Mouse (Mus musculus): ENCODE measurements around the gene Plau. TPM values are rescaled to one million over a fixed set of nuclear protein-coding genes. Genes with fewer than 3 reads are reported as not detected.

Gene Plau
- polyA plus RNA-seq, 1 experiment from 2014 or later = 0.83 TPM

- Histone ChIP-seq H3K9me3 (ENCODE audit: low read length) (no peaks in the 10 kb centered on the region), H3K27me3 (ENCODE audit: insufficient read depth, low read length) (no peaks in the 10 kb centered on the region), H3K36me3 (replicated peaks; ENCODE audit: insufficient read depth, low read length) (no peaks in the 10 kb centered on the region), H3K9ac (replicated peaks) (no peak overlapping the region), H3K27ac (ENCODE audit: low read depth) (peak overlapping the region; percentile 81), H3K4me3 (ENCODE audit: low read depth, low read length) (no peak overlapping the region), H3K4me1 (ENCODE audit: insufficient read depth) (peaks cover 12% of the 10 kb centered on the region), H3K4me2 (ENCODE audit: low read depth, low read length) (peak overlapping the region; percentile 50)
- 30% methylated on average over 9 of the region's 9 CpGs for WGBS (ENCODE audit: insufficient replicate concordance)
- DNase-seq = peak; percentile 60
- no peak for TF ChIP-seq CTCF (IDR thresholded peaks at IDR 0.05; ENCODE audit: low read depth)
- TF ChIP-seq EP300 (IDR thresholded peaks at IDR 0.05; ENCODE audit: low read depth) = no peak
- peak; percentile 71 for ATAC-seq
Measured at GRCm38 (mm10) chr14:20845577-20846088, 9.2 kb downstream of the Plau start.

DNA sequence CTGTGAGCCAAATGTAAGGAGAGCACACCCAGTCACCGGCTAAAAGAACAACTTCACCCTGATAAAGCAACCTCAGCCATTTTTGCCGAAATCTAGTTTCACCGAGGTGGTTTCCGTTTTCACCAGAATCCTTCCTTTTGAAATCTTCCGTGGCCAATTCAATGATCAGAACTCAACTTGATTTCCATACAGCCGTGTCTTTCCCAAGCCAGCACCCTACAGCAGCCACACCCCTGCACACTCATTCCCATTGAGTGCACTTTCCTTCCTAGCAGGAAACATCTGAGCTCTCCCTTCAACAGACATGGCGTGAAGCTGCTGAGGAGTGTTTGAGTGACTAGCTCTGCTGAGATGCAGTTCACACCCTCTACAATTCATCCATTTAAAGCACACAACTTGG, 9.8 kb downstream of the Plau start:
- DNase-seq (no peak), ATAC-seq (no peak)
- TF ChIP-seq EP300 (IDR thresholded peaks at IDR 0.05; ENCODE audit: low read depth) (no peak), CTCF (IDR thresholded peaks at IDR 0.05; ENCODE audit: low read depth) (no peak)
- Histone ChIP-seq H3K27ac (ENCODE audit: low read depth) (peak overlapping the region; percentile 81), H3K4me1 (ENCODE audit: insufficient read depth) (peaks cover 12% of the 10 kb centered on the region), H3K4me2 (ENCODE audit: low read depth, low read length) (peak overlapping the region; percentile 50), H3K36me3 (replicated peaks; ENCODE audit: insufficient read depth, low read length) (no peaks in the 10 kb centered on the region), H3K4me3 (ENCODE audit: low read depth, low read length) (no peak overlapping the region), H3K9me3 (ENCODE audit: low read length) (no peaks in the 10 kb centered on the region), H3K27me3 (ENCODE audit: insufficient read depth, low read length) (no peaks in the 10 kb centered on the region), H3K9ac (replicated peaks) (no peak overlapping the region)
- WGBS (ENCODE audit: insufficient replicate concordance) = 52% methylated on average over 7 of the region's 7 CpGs

GRCm38 (mm10) chr14:20847637-20848129, 11.2 kb downstream of the Plau start:
- TF ChIP-seq EP300 (IDR thresholded peaks at IDR 0.05; ENCODE audit: low read depth) (no peak), CTCF (IDR thresholded peaks at IDR 0.05; ENCODE audit: low read depth) (no peak)
- Histone ChIP-seq H3K9ac (replicated peaks) (no peak overlapping the region), H3K27me3 (ENCODE audit: insufficient read depth, low read length) (no peaks in the 10 kb centered on the region), H3K4me3 (ENCODE audit: low read depth, low read length) (no peak overlapping the region), H3K4me2 (ENCODE audit: low read depth, low read length) (no peak overlapping the region), H3K36me3 (replicated peaks; ENCODE audit: insufficient read depth, low read length) (no peaks in the 10 kb centered on the region), H3K4me1 (ENCODE audit: insufficient read depth) (peaks cover 12% of the 10 kb centered on the region), H3K9me3 (ENCODE audit: low read length) (no peaks in the 10 kb centered on the region), H3K27ac (ENCODE audit: low read depth) (no peak overlapping the region)
- 71% methylated on average over 3 of the region's 3 CpGs for WGBS (ENCODE audit: insufficient replicate concordance)
- DNase-seq (no peak), ATAC-seq (no peak)

DNA sequence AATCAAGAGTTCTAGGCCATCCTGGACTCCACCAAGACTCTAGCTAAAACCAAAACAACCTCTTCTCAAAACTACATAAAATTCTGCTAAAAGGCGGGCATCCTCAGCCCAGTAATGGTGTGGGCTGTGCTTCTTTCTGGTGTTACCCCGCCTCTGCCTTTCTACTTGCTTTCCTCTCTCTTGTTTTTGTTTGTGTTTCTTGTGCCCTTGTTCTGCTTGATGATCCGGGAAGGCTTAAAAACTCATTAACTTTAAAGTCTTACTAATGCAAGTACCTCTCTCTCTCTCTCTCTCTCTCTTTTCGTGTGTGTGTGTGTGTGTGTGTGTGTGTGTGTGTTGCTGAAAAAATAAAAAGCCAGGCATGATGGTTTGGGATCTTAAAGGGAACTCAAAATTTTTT, 13.3 kb downstream of the Plau start:
- Histone ChIP-seq H3K36me3 (replicated peaks; ENCODE audit: insufficient read depth, low read length) (no peaks in the 10 kb centered on the region), H3K27ac (ENCODE audit: low read depth) (no peak overlapping the region), H3K9me3 (ENCODE audit: low read length) (no peaks in the 10 kb centered on the region), H3K4me3 (ENCODE audit: low read depth, low read length) (no peak overlapping the region), H3K27me3 (ENCODE audit: insufficient read depth, low read length) (no peaks in the 10 kb centered on the region), H3K4me1 (ENCODE audit: insufficient read depth) (peaks cover 11% of the 10 kb centered on the region), H3K9ac (replicated peaks) (no peak overlapping the region), H3K4me2 (ENCODE audit: low read depth, low read length) (no peak overlapping the region)
- DNase-seq (no peak), ATAC-seq (no peak)
- TF ChIP-seq EP300 (IDR thresholded peaks at IDR 0.05; ENCODE audit: low read depth) (no peak), CTCF (IDR thresholded peaks at IDR 0.05; ENCODE audit: low read depth) (no peak)
- WGBS (ENCODE audit: insufficient replicate concordance) = 61% methylated on average over 4 of the region's 4 CpGs

DNA sequence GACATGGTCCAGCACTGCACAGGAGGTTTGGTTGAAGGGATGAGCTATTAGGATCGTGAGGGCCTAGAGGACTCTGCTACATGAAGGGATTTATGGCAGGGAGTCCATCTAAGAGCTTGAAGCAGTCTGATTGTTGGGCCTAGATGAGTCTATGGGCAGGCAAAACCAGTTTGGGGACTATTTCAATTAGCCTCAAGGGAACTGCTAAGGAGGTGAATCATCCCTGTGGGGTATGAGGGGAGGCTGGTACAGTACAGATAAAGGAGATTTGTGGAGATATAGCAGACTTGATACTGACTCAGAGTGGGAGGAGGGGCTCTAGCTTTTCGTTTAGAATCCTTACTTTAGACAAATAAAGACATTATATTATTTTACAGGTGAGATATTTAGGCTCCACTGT, 14.0 kb downstream of the Plau start:
- Histone ChIP-seq H3K9ac (replicated peaks) (no peak overlapping the region), H3K4me2 (ENCODE audit: low read depth, low read length) (no peak overlapping the region), H3K27ac (ENCODE audit: low read depth) (no peak overlapping the region), H3K27me3 (ENCODE audit: insufficient read depth, low read length) (no peaks in the 10 kb centered on the region), H3K36me3 (replicated peaks; ENCODE audit: insufficient read depth, low read length) (no peaks in the 10 kb centered on the region), H3K4me3 (ENCODE audit: low read depth, low read length) (no peak overlapping the region), H3K9me3 (ENCODE audit: low read length) (no peaks in the 10 kb centered on the region), H3K4me1 (ENCODE audit: insufficient read depth) (peaks cover 5% of the 10 kb centered on the region; the same call in 1 of the 2 replicates)
- no peak for TF ChIP-seq EP300 (IDR thresholded peaks at IDR 0.05; ENCODE audit: low read depth)
- no peak for TF ChIP-seq CTCF (IDR thresholded peaks at IDR 0.05; ENCODE audit: low read depth)
- DNase-seq (no peak), ATAC-seq (no peak)
- WGBS (ENCODE audit: insufficient replicate concordance) = 58% methylated on average over 2 of the region's 2 CpGs

GRCm38 (mm10) chr14:20851776-20852175, 15.3 kb downstream of the Plau start:
- Histone ChIP-seq H3K27ac (ENCODE audit: low read depth) (no peak overlapping the region), H3K9ac (replicated peaks) (no peak overlapping the region), H3K27me3 (ENCODE audit: insufficient read depth, low read length) (no peaks in the 10 kb centered on the region), H3K4me2 (ENCODE audit: low read depth, low read length) (no peak overlapping the region), H3K36me3 (replicated peaks; ENCODE audit: insufficient read depth, low read length) (no peaks in the 10 kb centered on the region), H3K9me3 (ENCODE audit: low read length) (no peaks in the 10 kb centered on the region), H3K4me1 (ENCODE audit: insufficient read depth) (no peaks in the 10 kb centered on the region), H3K4me3 (ENCODE audit: low read depth, low read length) (no peak overlapping the region)
- no peak for DNase-seq
- ATAC-seq = no peak
- TF ChIP-seq CTCF (IDR thresholded peaks at IDR 0.05; ENCODE audit: low read depth) (no peak), EP300 (IDR thresholded peaks at IDR 0.05; ENCODE audit: low read depth) (no peak)

DNA sequence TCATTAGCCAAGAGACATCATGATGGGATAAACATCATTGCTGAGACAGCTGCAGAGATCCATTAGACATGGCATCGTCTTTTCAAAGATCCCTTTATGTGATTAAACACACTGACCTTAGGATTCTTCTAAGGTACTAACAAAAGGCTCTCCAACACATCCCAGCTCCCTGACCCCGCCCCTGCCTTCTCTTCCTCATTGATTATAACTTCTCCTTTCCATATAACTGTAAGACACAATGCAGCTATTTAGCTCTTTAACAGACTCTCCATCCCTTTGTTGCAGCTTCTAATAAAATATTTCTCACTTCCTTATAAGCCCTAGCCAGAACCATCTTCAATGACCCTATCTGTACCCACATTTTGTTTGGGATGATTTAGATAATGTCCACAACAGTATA, 24.7 kb downstream of the Plau start:
- ATAC-seq (no peak), DNase-seq (no peak)
- no peak overlapping the region for H3K4me2 ChIP-seq (ENCODE audit: low read depth, low read length)
- H3K4me3 ChIP-seq (ENCODE audit: low read depth, low read length) = no peak overlapping the region
- no peaks in the 10 kb centered on the region for H3K36me3 ChIP-seq (replicated peaks; ENCODE audit: insufficient read depth, low read length)
- H3K27me3 ChIP-seq (ENCODE audit: insufficient read depth, low read length) = no peaks in the 10 kb centered on the region
- no peaks in the 10 kb centered on the region for H3K4me1 ChIP-seq (ENCODE audit: insufficient read depth)
- no peaks in the 10 kb centered on the region for H3K9me3 ChIP-seq (ENCODE audit: low read length)
- TF ChIP-seq CTCF (IDR thresholded peaks at IDR 0.05; ENCODE audit: low read depth) (no peak), EP300 (IDR thresholded peaks at IDR 0.05; ENCODE audit: low read depth) (no peak)
- 46% methylated on average over 2 of the region's 2 CpGs for WGBS (ENCODE audit: insufficient replicate concordance)
- H3K27ac ChIP-seq (ENCODE audit: low read depth) = no peak overlapping the region
- no peak overlapping the region for H3K9ac ChIP-seq (replicated peaks)
